Mouse (Mus musculus) MN1 (cell line): ENCODE data around the gene AI661453.

Experiments
- DNase-seq: peaks from one replicate; pipeline ENCODE4 v3.0.0-alpha.2; 2016; ENCODE audit warnings: low spot score

Gene AI661453

DNA sequence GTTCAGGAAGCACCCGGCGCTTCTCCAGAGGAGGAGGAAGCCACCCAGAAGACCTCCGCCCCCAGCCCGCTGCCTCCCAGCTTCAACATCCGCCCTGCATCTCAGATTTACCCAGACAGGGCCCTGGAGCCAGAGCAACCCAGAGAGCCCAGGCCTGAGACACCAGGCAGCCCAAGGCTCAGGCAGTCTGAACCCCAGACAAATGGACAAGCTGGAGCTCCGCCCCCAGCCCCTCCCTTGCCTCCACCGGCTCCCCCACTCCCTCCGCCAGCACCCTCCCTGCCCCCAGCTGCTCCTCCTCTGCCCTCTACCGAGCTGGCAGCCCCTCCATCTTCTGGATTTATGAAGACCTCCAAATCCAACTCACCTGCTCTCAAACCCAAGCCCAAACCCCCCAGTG is 29.9 kb downstream of the AI661453 start:
- DNase-seq, result no peak

DNA sequence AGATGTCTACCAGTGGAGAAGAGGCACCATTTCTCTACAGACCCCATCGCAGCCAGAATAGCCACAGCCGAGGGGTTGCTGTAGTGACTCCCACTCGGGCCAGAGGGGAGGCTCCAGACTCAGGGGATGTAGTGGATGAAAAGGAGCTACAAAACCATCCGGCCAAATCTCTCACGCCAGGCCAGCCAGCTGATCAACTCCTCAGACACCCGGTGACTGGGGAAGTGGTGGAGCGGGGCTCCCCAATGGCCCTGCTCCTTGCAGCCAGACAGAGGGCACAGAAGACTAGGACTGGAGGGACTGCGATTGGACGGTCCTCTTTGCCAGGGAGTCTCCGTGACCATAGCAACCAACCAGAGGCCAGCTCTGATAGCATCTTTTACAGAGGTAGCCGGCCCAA is 31.2 kb downstream of the AI661453 start:
- DNase-seq, result no peak

DNA sequence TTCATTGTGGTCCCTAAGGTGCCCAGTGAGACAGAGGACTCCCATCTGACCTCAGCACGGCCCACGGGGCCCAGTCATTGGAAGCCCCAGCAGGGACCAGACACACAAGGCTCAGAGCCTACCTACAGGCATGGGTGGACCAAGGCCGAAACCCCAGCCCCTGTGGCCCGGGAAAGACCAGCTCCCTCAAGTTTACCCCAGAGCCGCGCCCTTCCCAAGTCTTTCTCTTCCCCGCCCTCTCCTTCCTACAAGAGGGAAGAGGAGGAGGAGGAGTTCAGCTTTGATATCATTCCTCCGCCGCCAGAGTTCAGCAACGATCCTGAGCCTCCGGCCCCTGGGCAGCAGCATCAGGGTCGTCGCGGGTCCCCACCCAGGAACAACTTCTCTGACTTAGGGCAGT is 31.6 kb downstream of the AI661453 start:
- DNase-seq, result no peak

DNA sequence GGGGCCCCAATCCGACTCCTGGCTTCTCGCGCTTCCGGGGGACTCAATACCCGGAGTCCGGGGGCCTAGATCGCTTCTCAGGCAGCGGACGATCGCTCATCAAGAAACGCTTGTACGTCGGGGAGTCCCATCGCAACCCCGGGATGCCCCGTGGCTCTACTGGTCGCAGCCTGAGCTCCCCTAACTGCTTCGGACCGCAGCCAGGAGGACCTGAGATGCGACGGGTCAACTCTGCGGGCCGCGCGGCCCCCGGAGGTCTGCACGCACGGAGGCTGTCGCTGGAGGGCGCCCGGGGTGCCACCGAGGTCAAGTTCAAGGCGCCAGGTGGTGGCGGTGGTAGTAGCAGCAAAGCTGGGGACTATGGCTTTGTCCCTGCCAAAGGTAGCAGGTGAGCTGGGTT is 32.1 kb downstream of the AI661453 start:
- DNase-seq, result no peak

DNA sequence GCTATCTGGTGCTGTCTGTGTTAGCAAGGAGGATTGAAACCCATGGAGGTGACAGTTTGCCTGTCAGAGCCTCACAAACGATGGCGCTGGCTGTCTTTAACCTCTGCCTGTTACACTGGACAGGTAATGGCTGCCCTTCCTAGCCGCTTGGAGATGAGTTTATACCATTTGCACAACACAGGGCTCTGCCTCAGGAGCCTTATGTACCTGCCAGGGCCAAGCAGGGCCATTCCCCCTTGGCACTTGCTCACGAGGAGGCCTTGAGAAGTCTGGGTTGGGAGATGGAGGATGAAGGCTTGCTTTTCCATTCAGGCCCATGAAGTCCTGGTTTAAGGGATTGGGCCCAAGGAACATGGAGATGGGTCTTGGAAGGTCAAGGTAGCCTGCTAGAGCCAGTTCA is 33.2 kb downstream of the AI661453 start:
- no peak for DNase-seq

DNA sequence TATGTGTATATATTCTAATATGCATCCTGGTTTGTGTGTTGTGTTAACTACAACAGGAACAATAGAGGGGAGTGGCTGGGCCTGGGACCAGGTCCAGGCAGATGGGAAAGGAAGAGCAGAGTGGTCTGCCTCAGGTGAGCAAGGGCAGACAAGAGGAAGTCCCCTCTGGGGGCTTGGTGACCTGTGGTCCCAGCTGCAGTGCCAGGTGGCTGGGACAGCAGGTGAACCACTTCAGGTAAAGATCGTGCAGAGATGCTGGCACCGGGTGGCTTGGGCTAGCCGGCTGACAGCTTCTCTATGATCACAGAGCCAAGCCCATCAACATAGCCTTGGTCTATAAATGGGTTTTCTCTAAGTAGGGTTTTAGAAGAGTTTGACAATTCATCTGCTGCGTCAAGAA is 33.7 kb downstream of the AI661453 start:
- no peak for DNase-seq

DNA sequence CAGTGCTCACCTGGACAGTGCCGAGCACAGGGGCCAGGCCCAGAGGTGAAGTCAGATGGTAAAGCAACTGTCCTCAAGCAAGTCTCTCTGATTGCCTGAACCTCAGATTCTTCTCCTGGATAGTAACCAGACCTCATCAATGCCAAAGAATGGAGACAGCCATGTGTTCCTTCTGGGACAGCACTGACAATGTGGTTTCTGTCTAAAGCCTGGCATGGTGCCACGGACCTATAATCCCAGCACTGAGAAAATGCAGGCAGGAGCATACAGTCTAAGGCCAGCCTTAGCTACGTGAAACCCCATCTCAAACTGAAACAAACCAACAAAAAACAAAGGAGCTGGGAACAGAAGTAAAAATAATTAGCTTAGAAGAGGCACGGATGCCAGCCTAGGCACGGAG is 34.3 kb downstream of the AI661453 start:
- DNase-seq, result peak; percentile 94

DNA sequence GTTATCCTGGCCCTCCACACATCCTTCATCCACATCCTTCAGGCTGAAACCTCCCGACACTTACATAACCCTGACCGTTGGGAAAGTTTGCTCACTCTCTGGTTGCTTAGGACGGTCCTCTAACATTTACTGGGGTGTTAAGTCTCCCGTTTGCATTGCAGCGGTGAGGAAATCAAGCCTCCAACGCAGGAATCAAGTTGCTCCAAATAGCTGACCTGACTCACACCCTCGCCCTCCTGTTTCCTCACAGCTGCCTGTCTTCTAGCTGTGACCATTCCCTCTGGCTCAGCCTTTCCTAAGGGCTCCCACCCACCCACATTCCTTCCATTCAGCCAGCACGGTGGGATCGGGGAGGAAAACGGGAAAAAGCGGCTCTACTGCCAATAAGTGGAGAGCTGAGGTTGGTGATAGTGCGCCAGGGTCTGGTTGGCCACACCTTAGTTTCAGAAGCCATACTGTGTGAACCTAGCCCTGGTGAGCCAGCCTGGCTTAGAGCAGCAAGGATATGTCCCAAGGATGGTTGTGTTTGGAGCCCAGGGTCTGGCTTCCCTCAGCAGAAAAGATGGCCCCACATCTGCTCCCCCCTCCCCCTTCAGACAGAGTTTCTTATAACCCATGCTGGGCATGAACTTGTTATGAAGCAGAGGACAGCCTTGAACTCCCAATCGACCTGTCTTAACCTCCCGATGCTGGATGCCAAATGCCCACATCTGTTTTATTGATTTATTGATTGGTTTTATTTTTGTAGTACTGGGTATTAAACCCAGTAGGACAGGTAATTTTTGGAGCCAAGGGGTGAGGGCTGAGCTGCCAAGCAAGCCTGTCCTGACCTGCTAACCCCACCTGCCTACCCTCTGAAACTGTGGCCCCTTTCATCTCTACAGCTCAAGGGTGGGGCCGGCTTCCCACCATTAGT is 36.3 kb downstream of the AI661453 start:
- DNase-seq, result no peak

DNA sequence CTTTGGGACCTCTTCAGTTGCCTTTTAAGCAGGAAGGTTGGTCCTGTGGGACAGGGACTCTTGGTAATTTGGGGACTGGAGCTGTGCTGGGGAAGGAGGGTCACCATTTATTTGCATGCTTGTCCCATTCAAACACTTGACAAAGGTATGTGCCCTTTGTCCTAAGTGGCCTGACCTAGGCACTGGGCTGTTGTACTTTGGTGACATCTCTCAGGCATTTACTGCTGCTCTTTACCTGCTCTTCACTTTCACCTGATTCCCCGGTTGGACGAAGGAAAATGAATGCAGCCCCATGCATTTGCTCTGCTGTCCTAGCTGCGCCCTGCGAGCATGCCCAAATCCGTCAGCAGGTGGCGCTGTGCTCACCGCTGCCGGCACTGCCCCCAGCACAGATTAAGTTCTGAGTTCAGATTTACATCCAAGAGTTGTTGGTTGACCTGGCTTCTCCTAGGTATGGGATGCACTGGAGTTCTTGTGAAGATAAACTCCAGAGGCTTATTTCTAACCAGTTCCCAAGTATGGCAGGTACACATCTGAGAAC is 37.1 kb downstream of the AI661453 start:
- no peak for DNase-seq

DNA sequence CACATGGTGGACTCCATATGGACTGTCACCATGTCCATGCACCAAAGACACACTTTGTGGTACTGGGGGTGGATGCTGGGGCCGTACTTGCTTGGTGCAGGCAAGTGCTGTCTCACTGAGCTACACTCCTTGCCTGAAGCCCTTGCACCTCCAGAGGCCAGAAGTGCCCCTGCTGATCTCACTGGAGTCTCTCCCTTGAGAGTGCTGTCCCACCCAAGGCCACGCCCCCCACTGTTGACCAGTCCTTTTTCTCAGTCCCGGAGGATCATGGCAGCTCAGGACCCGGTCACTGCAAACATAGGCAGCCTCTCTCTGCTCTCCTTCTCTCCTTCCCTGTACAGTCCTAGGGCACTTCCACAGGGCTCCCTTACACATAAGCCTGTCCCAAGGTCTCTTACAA is 37.8 kb downstream of the AI661453 start:
- DNase-seq, result no peak

DNA sequence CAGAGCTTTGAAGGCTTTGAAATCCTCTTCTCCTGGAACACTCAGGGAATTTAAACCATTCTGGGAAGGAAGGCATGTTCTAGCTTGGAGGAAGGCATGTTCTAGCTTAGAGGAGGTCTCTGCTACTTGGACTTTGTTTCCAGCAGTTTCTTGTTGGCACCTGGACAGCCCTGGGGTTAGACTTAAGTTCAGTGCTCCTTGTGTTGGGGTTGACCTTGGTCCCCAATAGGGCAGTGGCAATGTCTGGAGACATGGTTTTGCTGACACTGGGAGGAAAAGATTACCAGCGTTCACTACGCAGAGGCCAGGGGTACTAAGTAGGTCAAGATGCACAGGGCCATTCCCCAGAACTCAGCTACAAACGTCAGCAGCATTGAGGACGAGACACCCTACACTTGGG is 38.8 kb downstream of the AI661453 start:
- no peak for DNase-seq

DNA sequence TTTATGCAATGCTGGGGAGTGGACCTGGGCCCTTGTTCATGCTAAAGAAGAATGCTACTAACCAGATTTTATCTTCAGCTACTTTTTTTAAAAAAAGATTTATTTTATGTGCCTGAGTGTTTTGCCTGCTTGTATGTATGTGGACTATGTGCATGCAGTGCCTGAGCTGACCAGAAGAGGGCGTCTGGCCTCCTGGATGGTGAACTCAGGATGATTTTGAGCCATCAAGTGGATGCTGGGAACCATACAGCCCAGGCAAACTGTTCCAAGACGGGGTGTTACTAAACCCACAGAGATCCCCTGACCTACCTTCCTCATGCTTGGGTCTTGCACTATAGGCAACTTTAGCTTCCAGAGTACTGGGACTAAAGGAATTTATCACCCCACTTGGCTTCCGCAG is 39.3 kb downstream of the AI661453 start:
- DNase-seq, result no peak

DNA sequence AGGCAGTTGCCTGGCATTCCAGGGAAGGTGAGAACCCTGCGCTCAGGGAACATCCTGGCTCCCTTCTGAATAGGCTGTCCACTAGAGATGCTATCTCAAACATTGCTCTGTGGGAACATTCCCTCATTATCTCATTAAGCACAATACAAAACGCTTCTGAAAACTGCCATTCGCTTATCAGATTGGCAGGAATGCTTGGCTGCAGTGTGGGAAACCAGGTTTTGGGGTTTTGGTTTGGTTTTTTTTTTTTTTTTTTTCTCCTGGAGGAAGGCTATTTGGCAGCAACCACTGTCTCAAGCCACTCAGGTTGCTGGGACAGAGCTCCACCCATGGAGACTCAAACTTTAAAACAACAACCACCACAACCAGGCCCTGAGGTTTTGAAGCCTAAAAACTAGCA is 43.5 kb downstream of the AI661453 start:
- peak; percentile 53 for DNase-seq

DNA sequence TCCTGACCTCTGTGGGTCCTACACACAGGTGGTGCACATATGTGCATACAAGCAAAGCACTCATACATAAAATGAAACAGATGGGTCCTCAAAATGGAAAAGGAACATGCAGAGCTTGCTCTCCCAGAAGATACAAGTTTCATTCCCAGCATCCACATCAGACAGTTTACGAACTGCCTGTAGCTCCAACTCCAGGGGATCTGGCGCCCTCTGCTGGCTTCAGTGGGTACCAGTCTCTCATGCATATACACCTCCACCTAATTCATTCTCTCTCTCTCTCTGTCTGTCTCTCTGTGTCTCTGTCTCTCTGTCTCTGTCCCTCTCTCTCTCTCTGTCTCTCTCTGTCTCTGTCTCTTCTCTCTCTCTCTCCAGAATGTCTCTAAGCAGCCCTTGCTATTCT is 46.0 kb downstream of the AI661453 start:
- DNase-seq, result peak; percentile 73

DNA sequence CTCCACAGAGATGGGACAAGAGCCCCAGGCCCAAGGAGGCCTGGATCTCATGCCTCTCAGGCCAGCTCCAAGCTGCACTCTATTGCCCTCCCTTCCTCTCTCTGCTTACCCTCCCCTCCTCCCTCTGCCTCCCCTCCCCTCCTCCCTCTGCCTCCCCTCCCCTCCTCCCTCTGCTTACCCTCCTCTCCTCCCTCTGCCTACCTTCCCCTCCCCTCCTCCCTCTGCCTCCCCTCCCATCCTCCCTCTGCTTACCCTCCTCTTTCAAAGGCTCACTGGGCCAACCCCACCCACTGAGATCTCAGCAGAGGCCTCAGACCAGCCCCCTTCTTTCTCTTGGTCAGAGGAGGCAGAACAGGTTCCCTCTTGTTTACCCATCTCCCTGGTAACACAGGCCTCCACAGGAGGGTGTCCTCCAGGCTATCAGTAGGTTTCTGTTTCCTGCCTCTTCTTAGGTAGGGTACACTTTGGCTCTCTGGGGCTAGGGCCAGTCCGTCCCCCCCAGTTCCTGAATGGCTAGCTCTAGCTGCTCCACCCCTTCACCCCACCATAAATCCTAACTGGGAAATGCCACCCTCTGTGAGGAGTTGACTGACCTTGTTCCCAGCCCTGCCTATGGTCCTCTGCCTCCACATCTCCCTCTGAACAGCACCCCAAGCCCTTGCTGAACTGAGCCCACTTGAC is 48.0 kb downstream of the AI661453 start:
- DNase-seq, result peak; percentile 78

DNA sequence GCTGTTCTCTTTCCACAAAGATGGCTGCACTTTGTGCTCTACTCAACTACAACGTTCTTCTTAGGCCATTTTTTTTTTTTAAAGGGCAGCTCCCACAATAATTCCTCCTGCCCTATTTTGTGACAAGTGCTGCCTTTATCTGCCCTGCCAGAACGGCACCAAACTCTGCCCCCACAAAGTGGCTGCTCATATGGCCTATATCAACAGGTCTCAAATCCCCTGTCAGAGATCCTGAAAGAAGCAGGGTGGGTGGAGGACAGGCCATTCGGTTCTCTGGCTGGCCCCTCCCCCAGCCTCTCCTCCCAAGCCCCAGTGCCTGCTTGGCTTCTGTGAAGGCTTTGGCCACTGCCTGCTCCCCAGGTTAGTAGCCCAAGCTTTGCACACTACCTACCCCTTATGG is 48.6 kb downstream of the AI661453 start:
- peak; percentile 53 for DNase-seq

DNA sequence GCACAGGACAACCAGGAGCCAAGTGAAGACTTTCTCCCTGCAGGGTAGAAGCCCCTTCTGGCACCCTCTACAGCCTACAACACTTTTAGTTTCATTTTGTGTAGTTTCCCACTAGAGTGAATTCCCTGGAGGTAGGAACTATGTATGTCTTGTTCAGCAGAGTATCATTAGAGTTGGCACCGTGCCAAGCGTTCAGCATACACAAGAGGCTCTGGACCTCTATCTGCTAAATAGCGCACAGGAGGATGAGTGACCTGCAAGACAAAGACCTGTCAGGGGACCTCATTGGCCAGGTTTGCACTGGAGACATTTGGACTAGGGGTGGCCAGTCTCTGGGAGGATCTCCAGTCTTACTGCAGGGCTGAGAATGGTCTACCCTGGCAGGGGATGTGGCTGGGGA is 49.4 kb downstream of the AI661453 start:
- DNase-seq, result peak; percentile 86

DNA sequence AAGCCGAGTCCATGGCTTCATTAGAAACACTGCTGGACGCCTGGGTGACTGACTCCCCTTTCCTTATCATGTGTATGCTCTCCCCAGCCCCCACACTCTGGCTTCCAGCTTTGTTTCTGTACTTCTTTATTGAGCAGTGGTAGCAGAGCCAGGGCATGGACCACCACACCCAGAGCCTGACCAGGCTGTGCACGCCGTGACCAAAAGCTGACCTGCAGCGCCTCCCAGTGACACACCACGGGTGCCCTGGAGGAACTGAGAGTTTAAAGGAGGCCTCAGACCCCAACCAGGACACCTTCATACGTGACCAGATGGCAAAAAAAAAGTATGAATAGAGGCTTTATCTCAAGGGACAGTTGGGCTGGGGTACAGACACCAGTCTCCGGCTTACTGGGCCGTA is 54.4 kb downstream of the AI661453 start:
- DNase-seq, result no peak

DNA sequence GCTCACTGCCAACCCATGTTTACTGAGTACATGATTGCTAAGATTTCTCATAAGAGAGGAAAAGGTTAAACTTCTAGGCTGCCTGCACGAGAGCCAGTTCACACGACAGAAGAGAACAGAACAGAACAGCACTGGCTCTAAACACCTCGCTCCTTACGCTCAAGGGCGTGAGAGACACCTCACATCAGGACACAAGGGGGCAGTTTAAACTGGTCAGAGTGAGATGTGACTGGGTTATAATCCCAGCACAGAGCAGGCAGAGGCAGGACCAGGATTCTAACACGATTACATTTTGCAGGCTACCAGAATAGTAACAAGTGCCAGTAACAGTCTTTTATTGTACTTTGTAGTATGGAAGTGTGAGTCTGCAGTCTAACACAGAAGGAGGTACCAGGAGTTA is 56.3 kb downstream of the AI661453 start:
- DNase-seq, result no peak

DNA sequence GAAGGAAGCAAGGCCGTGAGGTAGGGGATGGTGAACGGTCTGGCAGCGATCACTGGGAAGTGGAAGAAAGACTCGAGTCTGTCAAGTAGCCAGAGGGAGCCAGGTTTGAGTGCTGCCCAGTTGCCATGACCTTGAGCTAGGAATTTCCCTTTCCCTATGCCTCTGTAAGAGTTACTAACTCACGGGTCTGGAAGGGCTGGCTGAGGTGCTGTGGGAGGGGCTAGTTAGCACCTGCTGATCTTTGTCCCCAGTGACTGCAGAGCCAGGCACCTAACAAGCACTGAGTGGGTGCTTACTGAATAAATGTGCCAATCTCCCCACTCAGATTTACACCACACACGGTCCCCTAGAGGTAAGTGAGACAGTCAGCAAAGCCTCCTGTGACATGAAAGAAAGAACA is 57.2 kb downstream of the AI661453 start:
- DNase-seq, result no peak

DNA sequence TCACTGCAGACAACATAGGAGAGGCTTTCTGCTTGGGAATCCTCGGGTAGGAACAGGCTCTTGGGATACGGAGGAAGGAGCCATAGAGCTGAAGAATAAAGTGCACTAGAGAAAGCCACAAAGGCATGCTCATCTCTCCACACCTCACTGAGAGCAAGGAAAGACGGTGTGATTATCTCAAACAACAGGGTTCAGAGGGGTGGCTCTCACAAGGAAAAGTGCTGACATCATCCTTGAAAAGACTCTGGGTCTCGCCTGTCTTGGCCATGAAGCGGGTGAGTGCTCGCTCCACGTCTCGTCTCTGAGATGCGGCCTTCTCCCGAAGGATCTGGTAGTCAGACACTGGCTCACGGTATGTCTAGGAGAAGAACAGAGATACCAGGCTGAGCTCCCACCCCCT is 57.7 kb downstream of the AI661453 start:
- DNase-seq, result no peak

DNA sequence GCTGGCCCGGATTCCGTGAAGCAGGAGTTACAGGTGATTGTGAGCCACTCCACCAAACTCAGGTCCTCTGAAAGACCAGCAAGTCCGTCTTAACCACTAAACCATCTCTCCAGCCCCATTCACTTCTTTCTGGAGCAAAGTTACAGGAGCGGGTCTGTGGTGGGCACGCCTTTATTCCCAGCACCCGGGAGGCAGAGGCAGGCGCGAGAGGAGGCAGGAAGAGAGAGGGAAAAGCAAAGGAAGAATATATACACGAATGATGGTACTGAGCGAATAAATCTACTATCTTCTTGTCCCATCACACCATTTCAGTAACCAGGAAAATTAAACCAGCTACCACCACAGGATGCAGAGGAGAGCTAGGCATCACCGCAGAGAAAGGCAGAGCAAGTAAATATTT is 65.1 kb downstream of the AI661453 start:
- DNase-seq, result no peak

DNA sequence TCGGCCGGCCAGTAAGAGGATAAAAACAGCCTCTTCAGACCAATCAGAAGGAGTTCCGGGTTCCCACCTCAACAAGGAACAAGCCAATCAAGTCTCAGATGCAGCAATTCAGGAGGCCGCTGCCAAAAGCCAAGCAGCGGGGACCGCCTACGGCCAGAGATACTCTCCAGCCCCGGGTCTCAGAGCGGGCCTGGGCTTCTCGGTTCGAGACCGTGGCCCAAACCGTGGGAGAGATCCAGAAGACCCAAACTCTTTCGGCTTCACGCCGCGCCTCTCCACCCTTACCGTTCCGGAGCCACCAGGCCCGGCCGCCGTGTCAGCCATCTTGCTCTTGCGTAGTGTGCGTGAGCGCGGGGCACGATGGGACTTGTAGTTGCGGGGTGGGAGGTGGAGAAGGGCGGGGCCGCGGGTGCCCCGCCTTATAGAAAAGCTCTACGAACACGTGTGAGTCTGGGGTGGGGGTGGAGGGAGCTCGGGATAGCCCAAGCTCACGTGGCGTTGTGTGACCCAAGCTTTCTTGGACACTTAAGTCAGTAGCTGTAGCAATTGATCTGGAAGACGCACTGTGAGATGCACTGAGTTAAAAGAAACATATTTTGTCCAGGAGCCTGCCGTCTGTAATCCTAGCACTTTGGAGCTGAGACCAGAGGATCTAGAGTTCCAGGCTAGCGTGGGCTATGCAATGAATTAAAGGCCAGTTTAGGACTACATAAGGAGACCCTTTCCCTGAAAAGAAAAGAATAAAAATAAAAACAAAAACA is 65.7 kb downstream of the AI661453 start, which contains the start of gene Taf8:
Gene Taf8, minus strand, starts transcription at position 347 of the 761 bp plus-strand sequence.
- peak; percentile 97 for DNase-seq
